In genomic region chr13:104978176-104978575, GRCm38 (mm10) we compare ENCODE assay signal across 28 mouse cellular contexts.
"Had no signal": no experiment of that assay in that cellular context is flagged by ENCODE, and none has a peak within 500 bp of the region (broad histone marks: within the 10 kb centered on the region; RNA-seq: fewer than 3 reads in every experiment).

No protein-coding gene starts in this region.

- H3K9me3 ChIP-seq: heart, embryonic 10.5 days; intestine, embryonic 15.5 days; limb, embryonic 10.5 days; limb, embryonic 12.5 days; liver, embryonic 13.5 days; liver, embryonic 15.5 days had no signal

- ATAC-seq: hindbrain, embryonic 16.5 days; inflammation-experienced regulatory T-cells, adult 6 months; intestine, embryonic 15.5 days; intestine, postnatal 0 days had no signal

- H3K9ac ChIP-seq: heart, embryonic 13.5 days; hindbrain, embryonic 12.5 days; hindbrain, embryonic 14.5 days; intestine, embryonic 15.5 days; limb, embryonic 12.5 days; liver, embryonic 13.5 days; liver, embryonic 15.5 days had no signal

- H3K36me3 ChIP-seq: hindbrain, embryonic 10.5 days; hindbrain, embryonic 12.5 days; intestine, embryonic 15.5 days; limb, embryonic 10.5 days; limb, embryonic 12.5 days; liver, embryonic 13.5 days; liver, embryonic 15.5 days had no signal

- DNase-seq: gastrocnemius, adult 2 months; gastrocnemius, postnatal 10 days; gastrocnemius, postnatal 25 days; heart, adult 18-20 months; heart, postnatal 10 days; heart, postnatal 4 days; kidney, adult 18-20 months; kidney, adult 8-10 months; kidney, postnatal 10 days; kidney, postnatal 25 days; kidney, postnatal 4 days; liver; liver, embryonic 13.5 days had no signal

- H3K4me3 ChIP-seq: gastrocnemius, adult 2 months; heart, embryonic 10.5 days; heart, embryonic 13.5 days; hindbrain, embryonic 10.5 days; hindbrain, embryonic 12.5 days; intestine, embryonic 15.5 days; layer of hippocampus, adult 2 months; left cerebral cortex, adult 2 months; limb, embryonic 10.5 days; limb, embryonic 12.5 days; liver, embryonic 13.5 days; liver, embryonic 15.5 days had no signal

- H3K27ac ChIP-seq: gastrocnemius, adult 2 months; heart, embryonic 10.5 days; heart, embryonic 13.5 days; hindbrain, embryonic 10.5 days; hindbrain, embryonic 12.5 days; hindbrain, embryonic 14.5 days; intestine, embryonic 15.5 days; layer of hippocampus, adult 2 months; limb, embryonic 10.5 days; limb, embryonic 12.5 days; liver, embryonic 13.5 days; liver, embryonic 15.5 days had no signal

- H3K27me3 ChIP-seq: heart, embryonic 13.5 days; hindbrain, embryonic 12.5 days; intestine, embryonic 15.5 days; limb, embryonic 12.5 days; liver, embryonic 13.5 days; liver, embryonic 15.5 days had no signal

- H3K4me2 ChIP-seq: heart, embryonic 13.5 days; hindbrain, embryonic 12.5 days; hindbrain, embryonic 14.5 days; intestine, embryonic 15.5 days; limb, embryonic 12.5 days; liver, embryonic 11.5 days; liver, embryonic 13.5 days; liver, embryonic 15.5 days had no signal

- H3K4me1 ChIP-seq: heart, embryonic 10.5 days; intestine, embryonic 15.5 days; limb, embryonic 10.5 days; limb, embryonic 12.5 days; liver, embryonic 13.5 days; liver, embryonic 15.5 days had no signal
